Mouse (Mus musculus): ENCODE measurements around the gene Hoxd9.

Hoxd9 gene

DNA sequence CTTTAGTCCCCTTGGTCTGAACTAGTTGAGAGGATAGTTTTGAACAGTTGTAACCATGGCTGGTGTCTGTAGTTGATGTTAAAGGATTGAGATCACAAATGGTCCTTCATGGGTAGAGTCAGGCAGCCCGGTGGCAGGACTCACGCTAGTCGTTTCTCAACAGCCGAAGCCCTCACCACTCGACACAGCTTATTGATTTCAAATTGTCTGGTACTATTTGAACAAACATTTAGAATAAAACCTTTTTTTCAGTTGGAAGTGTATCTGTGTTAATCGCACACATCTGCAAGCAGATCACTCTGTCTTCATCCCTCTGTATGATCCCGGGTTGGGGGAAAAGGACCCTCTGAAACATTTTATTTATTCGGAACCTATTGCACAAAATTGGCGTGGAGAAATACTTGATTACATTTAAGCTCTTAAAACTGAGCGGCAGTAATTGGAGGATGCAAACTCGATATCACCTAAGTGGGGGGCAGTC is 50.2 kb downstream of the Hoxd9 start:
- DNase-seq (ENCODE audit: low spot score in 2 of 2), result no peak

DNA sequence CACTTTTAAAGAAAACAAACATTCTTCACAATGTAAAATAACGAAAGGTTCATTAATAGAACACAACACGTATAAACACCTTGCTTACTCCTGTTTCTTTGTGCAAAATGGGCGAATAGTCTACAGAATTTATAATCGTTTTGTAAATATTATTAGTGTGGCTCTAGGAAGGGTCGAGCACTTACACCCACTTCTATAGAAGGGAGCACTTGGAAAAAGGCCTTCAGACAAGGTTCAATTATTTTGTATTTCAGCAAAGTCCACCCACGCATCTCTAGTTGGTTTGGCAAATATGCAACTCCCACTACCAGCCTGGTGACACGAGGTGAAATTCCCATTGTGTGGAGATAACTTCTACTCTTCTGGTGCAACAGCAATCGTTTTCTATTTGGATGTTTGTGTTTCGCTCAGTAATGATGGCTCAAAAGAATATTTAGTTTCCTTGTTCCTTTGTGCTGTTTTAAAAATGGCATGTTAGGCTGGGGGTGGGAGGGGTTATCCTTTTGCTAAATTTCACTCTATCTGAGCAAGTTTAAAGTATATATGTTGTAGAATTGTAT is 51.0 kb downstream of the Hoxd9 start:
- no peak for DNase-seq (ENCODE audit: low spot score in 2 of 2)

DNA sequence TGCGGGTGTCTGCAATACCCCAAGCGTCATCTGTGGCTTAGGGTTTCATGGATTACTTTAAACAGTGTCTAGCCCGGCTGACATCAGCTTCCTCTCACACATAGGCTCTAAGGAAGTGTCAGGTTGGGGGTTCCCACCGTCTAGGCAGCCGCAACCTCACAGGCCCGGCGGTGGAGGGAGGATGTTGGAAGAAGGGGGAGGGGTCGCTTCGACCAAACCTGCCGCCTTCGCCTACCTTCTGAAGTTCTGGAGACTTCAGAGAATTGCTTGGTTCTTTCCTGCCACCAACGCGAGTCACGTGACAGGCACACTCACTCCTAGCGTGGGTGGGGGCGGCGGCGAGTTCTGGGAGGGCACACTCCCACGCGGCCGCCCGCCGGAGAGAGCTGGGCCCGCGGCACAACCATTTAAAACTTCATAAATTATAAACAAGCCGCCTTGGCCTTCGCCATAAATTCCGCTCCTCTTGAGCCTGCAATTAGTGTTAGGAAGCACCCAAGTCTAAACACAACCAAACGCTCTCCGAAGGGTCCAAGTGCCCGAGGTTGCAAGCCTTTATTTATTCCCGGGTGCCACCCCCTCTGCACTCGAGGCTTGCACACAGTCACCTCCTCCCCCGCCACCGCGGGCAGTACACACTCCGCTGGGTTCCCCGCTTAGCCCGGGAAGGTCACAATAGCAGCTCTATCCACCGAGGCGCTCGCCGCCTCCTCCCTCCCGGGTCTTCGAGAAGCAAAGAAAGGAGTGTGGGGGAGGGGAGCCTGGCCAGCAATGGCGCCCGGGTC is 52.0 kb downstream of the Hoxd9 start:
- no peak for DNase-seq (ENCODE audit: low spot score in 2 of 2)
